Mouse (Mus musculus): ENCODE measurements around the gene Vtn. TPM values are rescaled to one million over a fixed set of nuclear protein-coding genes. Genes with fewer than 3 reads are reported as not detected.

Vtn gene
- polyA plus RNA-seq (2014; fragmentation: Nextera tagmentation; extraction: Ambion mirVana), result 95.4 and 129 TPM in 2 replicates

DNA sequence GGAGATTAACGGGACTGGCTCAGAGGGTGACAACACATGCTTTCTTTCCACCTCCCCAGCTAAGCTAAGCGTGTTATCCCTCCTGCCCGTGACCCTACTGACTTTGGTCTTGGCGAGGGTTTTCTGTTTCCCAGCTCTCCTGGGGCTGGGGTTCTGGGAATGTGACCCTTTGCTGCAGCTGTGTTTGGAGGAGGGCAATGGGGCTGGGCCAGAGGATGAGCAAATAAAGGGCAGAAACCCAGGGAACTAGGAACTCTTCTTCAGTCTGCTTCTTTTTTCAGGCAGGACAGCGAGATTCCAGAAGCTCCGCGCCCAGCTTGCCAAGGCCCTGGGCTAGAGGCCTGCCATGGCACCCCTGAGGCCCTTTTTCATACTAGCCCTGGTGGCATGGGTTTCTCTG, at the start of gene Vtn:
TSS of gene Vtn (plus strand) at position 88 of the 400 bp plus-strand sequence.
- WGBS, result 51% methylated on average over 7 of the region's 7 CpGs
- Histone ChIP-seq H3K36me3 (ENCODE audit: control insufficient read depth, insufficient read depth, low read length) (no peaks in the 10 kb centered on the region), H3K4me2 (replicated peaks; ENCODE audit: low read depth, low read length) (peak within 1 kb of the TSS; percentile 76), H3K4me1 (replicated peaks; ENCODE audit: control insufficient read depth, insufficient read depth, low read length) (no peaks in the 10 kb centered on the region), H3K9ac (ENCODE audit: low read depth, low read length) (peak within 1 kb of the TSS; percentile 64; the same call in 1 of the 2 replicates), H3K4me3 (ENCODE audit: low read depth, low read length) (peak within 1 kb of the TSS; percentile 60), H3K9me3 (ENCODE audit: control insufficient read depth, low read length) (no peaks in the 10 kb centered on the region), H3K27me3 (ENCODE audit: control insufficient read depth, insufficient read depth, low read length) (peaks cover 10% of the 10 kb centered on the region), H3K27ac (ENCODE audit: low read depth, low read length) (peak within 1 kb of the TSS; percentile 61)
- ATAC-seq (ENCODE audit: low FRiP score), result no peak
- DNase-seq (ENCODE audit: low spot score), result no peak

DNA sequence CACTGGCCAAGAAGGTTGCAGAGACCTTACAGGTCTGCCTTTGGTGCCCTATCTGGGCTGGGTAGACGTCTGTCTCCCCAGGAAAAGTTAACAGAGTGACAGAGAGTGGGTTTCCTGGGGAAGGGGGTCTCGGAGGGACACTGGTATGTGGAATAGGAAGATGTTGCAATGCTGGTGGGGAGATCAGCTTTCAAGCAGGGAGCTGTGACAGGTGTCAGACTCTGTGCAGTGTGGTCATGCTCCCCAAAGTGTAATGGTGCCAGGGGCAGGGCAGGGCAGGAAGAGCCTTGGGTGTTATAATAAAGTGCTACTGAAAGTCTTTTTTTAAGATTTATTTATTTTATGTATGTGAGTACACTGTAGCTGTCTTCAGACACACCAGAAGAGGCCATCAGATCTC, 48.6 kb upstream of the Vtn start:
- no peak overlapping the region for H3K4me2 ChIP-seq (replicated peaks; ENCODE audit: low read depth, low read length)
- H3K36me3 ChIP-seq (ENCODE audit: control insufficient read depth, insufficient read depth, low read length), result no peaks in the 10 kb centered on the region
- H3K9ac ChIP-seq (ENCODE audit: low read depth, low read length), result no peak overlapping the region
- H3K4me3 ChIP-seq (ENCODE audit: low read depth, low read length), result no peak overlapping the region
- no peaks in the 10 kb centered on the region for H3K9me3 ChIP-seq (ENCODE audit: control insufficient read depth, low read length)
- no peak overlapping the region for H3K27ac ChIP-seq (ENCODE audit: low read depth, low read length)
- H3K27me3 ChIP-seq (ENCODE audit: control insufficient read depth, insufficient read depth, low read length), result no peaks in the 10 kb centered on the region
- DNase-seq (ENCODE audit: low spot score) (no peak), ATAC-seq (ENCODE audit: low FRiP score) (no peak)
- WGBS, result 49% methylated on average over 2 of the region's 2 CpGs
- H3K4me1 ChIP-seq (replicated peaks; ENCODE audit: control insufficient read depth, insufficient read depth, low read length), result no peaks in the 10 kb centered on the region

DNA sequence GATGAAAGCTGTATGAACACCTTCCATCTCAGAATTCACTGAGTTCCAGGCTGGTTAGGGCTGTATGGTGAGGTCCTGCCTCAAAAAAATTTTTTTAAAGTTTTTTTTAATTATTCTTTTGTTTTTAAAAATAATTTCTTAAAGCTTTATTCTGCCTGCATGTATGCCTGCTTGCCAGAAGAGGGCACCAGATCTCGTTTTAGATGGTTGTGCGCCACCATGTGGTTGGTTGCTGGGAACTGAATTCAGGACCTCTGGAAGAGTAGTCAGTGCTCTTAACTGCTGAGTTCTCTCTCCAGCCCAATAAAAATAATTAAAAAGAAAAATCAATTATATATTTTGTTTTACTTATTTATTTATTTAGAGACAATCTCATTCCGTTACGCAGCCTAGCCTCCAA, 45.2 kb upstream of the Vtn start:
- H3K4me1 ChIP-seq (replicated peaks; ENCODE audit: control insufficient read depth, insufficient read depth, low read length), result no peaks in the 10 kb centered on the region
- peak; percentile 78 for DNase-seq (ENCODE audit: low spot score)
- H3K4me3 ChIP-seq (ENCODE audit: low read depth, low read length), result no peak overlapping the region
- H3K27me3 ChIP-seq (ENCODE audit: control insufficient read depth, insufficient read depth, low read length), result no peaks in the 10 kb centered on the region
- H3K36me3 ChIP-seq (ENCODE audit: control insufficient read depth, insufficient read depth, low read length), result no peaks in the 10 kb centered on the region
- no peak overlapping the region for H3K27ac ChIP-seq (ENCODE audit: low read depth, low read length)
- no peak for ATAC-seq (ENCODE audit: low FRiP score)
- 9% methylated on average over 4 of the region's 4 CpGs for WGBS
- no peak overlapping the region for H3K9ac ChIP-seq (ENCODE audit: low read depth, low read length)
- H3K9me3 ChIP-seq (ENCODE audit: control insufficient read depth, low read length), result no peaks in the 10 kb centered on the region
- H3K4me2 ChIP-seq (replicated peaks; ENCODE audit: low read depth, low read length), result no peak overlapping the region

DNA sequence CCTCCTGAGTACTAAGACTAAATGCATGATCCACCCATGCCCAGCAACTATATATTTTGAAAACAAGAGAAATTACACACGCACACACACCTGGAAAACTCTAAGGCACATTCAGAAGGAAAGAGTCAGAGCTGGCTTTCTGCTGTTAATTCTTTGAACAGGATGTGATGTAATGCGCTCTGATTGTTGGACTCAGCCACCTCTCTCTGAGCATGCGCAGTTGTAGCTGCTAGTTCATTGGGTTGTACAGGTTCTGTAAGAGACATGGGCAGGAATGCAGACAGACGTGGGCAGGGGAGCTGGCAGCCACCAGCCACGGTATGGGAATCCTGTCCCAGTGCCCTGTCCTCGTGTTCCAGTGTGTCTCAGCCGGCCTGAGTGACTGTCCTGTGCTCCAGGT, 44.6 kb upstream of the Vtn start:
- Histone ChIP-seq H3K9me3 (ENCODE audit: control insufficient read depth, low read length) (no peaks in the 10 kb centered on the region), H3K27ac (ENCODE audit: low read depth, low read length) (no peak overlapping the region), H3K9ac (ENCODE audit: low read depth, low read length) (no peak overlapping the region), H3K4me2 (replicated peaks; ENCODE audit: low read depth, low read length) (no peak overlapping the region), H3K27me3 (ENCODE audit: control insufficient read depth, insufficient read depth, low read length) (no peaks in the 10 kb centered on the region), H3K4me1 (replicated peaks; ENCODE audit: control insufficient read depth, insufficient read depth, low read length) (no peaks in the 10 kb centered on the region), H3K4me3 (ENCODE audit: low read depth, low read length) (no peak overlapping the region), H3K36me3 (ENCODE audit: control insufficient read depth, insufficient read depth, low read length) (no peaks in the 10 kb centered on the region)
- ATAC-seq (ENCODE audit: low FRiP score) (no peak), DNase-seq (ENCODE audit: low spot score) (no peak)
- 63% methylated on average over 7 of the region's 7 CpGs for WGBS

DNA sequence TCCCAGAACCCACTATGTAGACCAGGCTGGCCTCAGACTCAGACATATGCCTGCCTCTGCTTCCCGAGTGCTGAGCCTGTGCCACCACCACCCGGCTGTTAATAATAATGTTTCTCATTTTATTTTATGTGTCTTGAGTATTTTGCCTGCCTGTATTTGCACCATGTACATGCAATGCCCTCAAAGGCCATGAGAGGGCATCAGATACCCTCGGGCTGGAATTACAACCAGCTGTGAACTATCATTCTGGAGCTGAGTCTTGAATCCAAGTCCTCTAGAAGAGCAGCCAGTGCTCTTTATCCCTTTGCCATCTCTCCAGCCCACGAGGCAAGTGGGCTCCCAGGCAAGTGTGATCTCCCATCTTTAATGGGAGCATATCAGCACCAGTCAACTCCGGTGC, 43.6 kb upstream of the Vtn start:
- Histone ChIP-seq H3K9me3 (ENCODE audit: control insufficient read depth, low read length) (no peaks in the 10 kb centered on the region), H3K4me1 (replicated peaks; ENCODE audit: control insufficient read depth, insufficient read depth, low read length) (no peaks in the 10 kb centered on the region), H3K4me2 (replicated peaks; ENCODE audit: low read depth, low read length) (no peak overlapping the region), H3K4me3 (ENCODE audit: low read depth, low read length) (no peak overlapping the region), H3K36me3 (ENCODE audit: control insufficient read depth, insufficient read depth, low read length) (no peaks in the 10 kb centered on the region), H3K27ac (ENCODE audit: low read depth, low read length) (no peak overlapping the region), H3K27me3 (ENCODE audit: control insufficient read depth, insufficient read depth, low read length) (no peaks in the 10 kb centered on the region), H3K9ac (ENCODE audit: low read depth, low read length) (no peak overlapping the region)
- WGBS, result 46% methylated on average over 5 of the region's 5 CpGs
- ATAC-seq (ENCODE audit: low FRiP score), result no peak
- DNase-seq (ENCODE audit: low spot score), result peak; percentile 57

DNA sequence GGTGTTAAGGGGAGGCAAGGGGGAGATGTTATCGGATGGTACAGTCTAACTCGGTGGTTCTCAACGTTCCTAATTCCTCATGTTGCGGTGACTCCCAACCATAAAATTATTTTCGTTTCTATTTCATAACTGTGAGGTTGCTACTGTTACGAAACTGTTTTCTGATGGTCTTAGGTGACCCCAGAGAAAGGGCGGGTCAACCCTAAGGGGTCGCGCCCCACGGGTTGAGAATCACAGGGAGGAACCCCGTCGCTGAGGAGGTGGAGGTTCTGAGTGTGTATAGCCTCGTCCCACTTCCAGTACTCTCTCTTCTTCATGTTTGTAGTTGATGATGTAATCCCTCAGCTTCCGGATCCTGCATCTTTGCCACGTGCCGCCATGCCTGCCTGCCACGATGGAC, 40.2 kb upstream of the Vtn start:
- Histone ChIP-seq H3K27me3 (ENCODE audit: control insufficient read depth, insufficient read depth, low read length) (no peaks in the 10 kb centered on the region), H3K27ac (ENCODE audit: low read depth, low read length) (no peak overlapping the region), H3K9me3 (ENCODE audit: control insufficient read depth, low read length) (no peaks in the 10 kb centered on the region), H3K36me3 (ENCODE audit: control insufficient read depth, insufficient read depth, low read length) (no peaks in the 10 kb centered on the region), H3K4me1 (replicated peaks; ENCODE audit: control insufficient read depth, insufficient read depth, low read length) (no peaks in the 10 kb centered on the region), H3K9ac (ENCODE audit: low read depth, low read length) (no peak overlapping the region), H3K4me3 (ENCODE audit: low read depth, low read length) (no peak overlapping the region), H3K4me2 (replicated peaks; ENCODE audit: low read depth, low read length) (no peak overlapping the region)
- no peak for DNase-seq (ENCODE audit: low spot score)
- no peak for ATAC-seq (ENCODE audit: low FRiP score)
- WGBS, result 83% methylated on average over 17 of the region's 17 CpGs

DNA sequence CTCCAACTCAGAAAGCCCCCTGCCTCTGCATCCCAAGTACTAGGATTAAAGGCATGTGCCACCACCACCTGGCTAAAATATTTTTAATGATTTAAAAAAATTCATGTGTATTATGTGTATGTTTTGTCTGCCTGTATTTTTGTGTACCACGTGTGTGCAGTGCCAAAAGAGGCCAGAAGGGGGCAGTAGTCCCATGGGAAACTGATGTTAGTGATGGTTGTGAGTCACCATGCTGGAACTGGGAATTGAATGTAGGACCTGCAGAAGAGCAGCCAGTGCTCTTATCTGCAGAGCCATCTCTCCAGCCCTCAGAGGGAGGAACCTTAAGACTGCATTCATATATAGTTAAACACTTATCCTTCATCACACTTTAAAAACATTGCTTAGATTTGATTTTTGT, 37.0 kb upstream of the Vtn start:
- Histone ChIP-seq H3K27me3 (ENCODE audit: control insufficient read depth, insufficient read depth, low read length) (no peaks in the 10 kb centered on the region), H3K4me1 (replicated peaks; ENCODE audit: control insufficient read depth, insufficient read depth, low read length) (no peaks in the 10 kb centered on the region; the same call in 1 of the 2 replicates), H3K9me3 (ENCODE audit: control insufficient read depth, low read length) (no peaks in the 10 kb centered on the region), H3K27ac (ENCODE audit: low read depth, low read length) (no peak overlapping the region), H3K4me2 (replicated peaks; ENCODE audit: low read depth, low read length) (no peak overlapping the region), H3K36me3 (ENCODE audit: control insufficient read depth, insufficient read depth, low read length) (no peaks in the 10 kb centered on the region), H3K4me3 (ENCODE audit: low read depth, low read length) (no peak overlapping the region), H3K9ac (ENCODE audit: low read depth, low read length) (no peak overlapping the region)
- DNase-seq (ENCODE audit: low spot score), result peak; percentile 30
- WGBS, result 66% methylated on average over 1 of the region's 1 CpGs
- no peak for ATAC-seq (ENCODE audit: low FRiP score)

DNA sequence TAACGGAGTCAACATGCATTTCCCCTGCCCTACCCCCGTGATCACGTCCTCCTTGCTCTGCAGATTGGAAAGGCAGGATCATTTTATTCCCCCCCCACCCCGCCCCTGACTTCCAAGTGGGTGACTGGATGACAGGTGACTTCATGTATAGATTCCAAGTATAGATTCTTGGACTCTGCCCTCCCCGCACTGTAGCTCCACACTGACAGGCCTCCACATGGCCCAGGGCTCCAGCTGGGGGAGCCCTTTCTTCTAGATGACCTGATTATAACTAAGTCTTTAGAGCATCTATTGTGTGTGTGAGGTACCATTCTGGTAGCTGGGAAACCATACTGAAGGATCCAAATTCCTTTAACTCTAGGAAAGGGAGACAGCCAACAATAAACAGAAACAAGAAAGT, 36.2 kb upstream of the Vtn start:
- WGBS, result 90% methylated on average over 5 of the region's 5 CpGs
- no peaks in the 10 kb centered on the region for H3K27me3 ChIP-seq (ENCODE audit: control insufficient read depth, insufficient read depth, low read length)
- H3K36me3 ChIP-seq (ENCODE audit: control insufficient read depth, insufficient read depth, low read length), result no peaks in the 10 kb centered on the region
- no peaks in the 10 kb centered on the region for H3K9me3 ChIP-seq (ENCODE audit: control insufficient read depth, low read length)
- ATAC-seq (ENCODE audit: low FRiP score) (no peak), DNase-seq (ENCODE audit: low spot score) (no peak)
- H3K9ac ChIP-seq (ENCODE audit: low read depth, low read length), result no peak overlapping the region
- H3K27ac ChIP-seq (ENCODE audit: low read depth, low read length), result no peak overlapping the region
- no peak overlapping the region for H3K4me2 ChIP-seq (replicated peaks; ENCODE audit: low read depth, low read length)
- H3K4me1 ChIP-seq (replicated peaks; ENCODE audit: control insufficient read depth, insufficient read depth, low read length), result no peaks in the 10 kb centered on the region; the same call in 1 of the 2 replicates
- no peak overlapping the region for H3K4me3 ChIP-seq (ENCODE audit: low read depth, low read length)

DNA sequence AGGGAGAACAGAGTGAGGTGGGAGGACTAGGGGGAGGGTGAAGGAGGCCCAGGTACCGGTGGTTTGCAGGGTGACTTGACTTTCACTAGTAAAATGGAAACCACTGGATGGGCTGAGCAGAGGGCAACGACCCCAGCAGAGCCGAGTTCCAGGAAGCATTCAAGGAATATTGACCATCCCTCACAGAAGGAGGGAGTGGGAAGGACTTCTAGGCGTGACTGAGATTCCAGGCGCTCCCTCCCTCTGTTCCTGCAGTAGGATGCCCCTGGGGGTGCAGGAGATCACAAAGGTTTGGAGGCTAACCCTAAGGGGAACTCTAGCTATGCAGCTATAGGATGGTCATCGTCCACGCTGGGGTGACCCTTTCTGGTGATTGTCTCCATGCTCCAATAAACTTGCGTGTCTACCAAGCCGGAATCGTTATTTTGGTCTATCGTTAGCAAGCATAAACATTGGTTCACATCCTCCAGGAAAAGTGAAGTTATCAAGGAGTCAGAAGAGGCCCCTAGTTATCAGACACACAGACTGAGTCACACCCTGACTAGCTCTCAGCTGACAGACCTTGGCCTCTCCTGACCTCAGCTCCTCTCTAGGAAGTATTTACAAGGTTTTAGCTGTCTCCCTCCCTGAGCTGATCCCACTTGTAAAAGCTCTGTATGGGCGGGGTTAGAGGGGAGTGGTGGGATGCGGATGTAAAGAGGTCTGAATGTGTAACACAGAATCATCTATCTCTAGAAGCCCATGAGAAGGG, 35.4 kb upstream of the Vtn start:
- no peak overlapping the region for H3K4me3 ChIP-seq (ENCODE audit: low read depth, low read length)
- WGBS, result 69% methylated on average over 13 of the region's 13 CpGs

More for the DNA sequence above, 35.4 kb upstream of the Vtn start:
- Histone ChIP-seq H3K4me1 (replicated peaks; ENCODE audit: control insufficient read depth, insufficient read depth, low read length) (no peaks in the 10 kb centered on the region; the same call in 1 of the 2 replicates), H3K9me3 (ENCODE audit: control insufficient read depth, low read length) (no peaks in the 10 kb centered on the region), H3K27me3 (ENCODE audit: control insufficient read depth, insufficient read depth, low read length) (no peaks in the 10 kb centered on the region), H3K36me3 (ENCODE audit: control insufficient read depth, insufficient read depth, low read length) (no peaks in the 10 kb centered on the region), H3K4me2 (replicated peaks; ENCODE audit: low read depth, low read length) (no peak overlapping the region), H3K27ac (ENCODE audit: low read depth, low read length) (no peak overlapping the region), H3K9ac (ENCODE audit: low read depth, low read length) (no peak overlapping the region)
- DNase-seq (ENCODE audit: low spot score) (no peak), ATAC-seq (ENCODE audit: low FRiP score) (no peak)

All from hindbrain, embryonic 11.5 days (tissue).